8 mouse cellular contexts compared by ENCODE assay signal in genomic region chr5:129847558-129847820, GRCm38 (mm10). TPM values are rescaled to one million over a fixed set of nuclear protein-coding genes. Genes with fewer than 3 reads are reported as not detected.
DNase-seq lines count a peak whose midpoint lies in the region; ATAC-seq and TF ChIP-seq lines count a peak whose summit lies in the region.

No protein-coding gene starts in this region.

- TF ChIP-seq CTCF in kidney, postnatal 0 days (IDR thresholded peaks at IDR 0.05; ENCODE audit: low read depth) = no peak
- no peak for TF ChIP-seq CTCF in intestine, postnatal 0 days (IDR thresholded peaks at IDR 0.05; ENCODE audit: low read depth)

- WGBS in kidney, postnatal 0 days = 43% methylated on average over 8 of the region's 8 CpGs
- WGBS in embryonic facial prominence, embryonic 11.5 days = 66% methylated on average over 8 of the region's 8 CpGs
- 31% methylated on average over 8 of the region's 8 CpGs for WGBS in intestine, postnatal 0 days
- WGBS in neural tube, embryonic 13.5 days = 69% methylated on average over 8 of the region's 8 CpGs

- no peak for ATAC-seq in kidney, postnatal 0 days (replicated peaks; ENCODE audit: low FRiP score, low read depth)
- no peak for ATAC-seq in embryonic facial prominence, embryonic 11.5 days (replicated peaks; ENCODE audit: insufficient number of reproducible peaks, low FRiP score, low TSS enrichment, low read depth)
- ATAC-seq in intestine, postnatal 0 days = no peak
- no peak for ATAC-seq in neural tube, embryonic 13.5 days (ENCODE audit: low read depth)

- peak overlapping the region; percentile 71 for H3K4me2 ChIP-seq in kidney, postnatal 0 days (ENCODE audit: low read length)
- H3K4me2 ChIP-seq in embryonic facial prominence, embryonic 11.5 days (ENCODE audit: low read depth, low read length) = peak overlapping the region; percentile 56
- H3K4me2 ChIP-seq in intestine, postnatal 0 days (replicated peaks; ENCODE audit: low read depth) = peak overlapping the region; percentile 60
- H3K4me2 ChIP-seq in neural tube, embryonic 13.5 days = peak overlapping the region; percentile 65

- no peak overlapping the region for H3K27ac ChIP-seq in kidney, postnatal 0 days
- H3K27ac ChIP-seq in embryonic facial prominence, embryonic 11.5 days (replicated peaks; ENCODE audit: low read depth, low read length) = no peak overlapping the region
- no peak overlapping the region for H3K27ac ChIP-seq in intestine, postnatal 0 days (ENCODE audit: low read depth, low read length)
- H3K27ac ChIP-seq in neural tube, embryonic 13.5 days (replicated peaks) = no peak overlapping the region

- no peaks in the 10 kb centered on the region for H3K9me3 ChIP-seq in kidney, postnatal 0 days (replicated peaks; ENCODE audit: low read length)
- no peaks in the 10 kb centered on the region for H3K9me3 ChIP-seq in embryonic facial prominence, embryonic 11.5 days (replicated peaks; ENCODE audit: control insufficient read depth, low read length)
- H3K9me3 ChIP-seq in intestine, postnatal 0 days (ENCODE audit: control insufficient read depth) = no peaks in the 10 kb centered on the region
- H3K9me3 ChIP-seq in neural tube, embryonic 13.5 days = no peaks in the 10 kb centered on the region

- no peak for DNase-seq in kidney, postnatal 0 days (ENCODE audit: low spot score)
- DNase-seq in kidney, adult 9 months = no peak
- DNase-seq in embryonic facial prominence, embryonic 11.5 days (ENCODE audit: low spot score) = no peak
- no peak for DNase-seq in Muller cell, postnatal 12 days (ENCODE audit: inconsistent ontology term)
- no peak for DNase-seq in gastrocnemius, adult 18-20 months (ENCODE audit: low spot score)
- no peak for DNase-seq in layer of hippocampus, postnatal 14 days (ENCODE audit: low spot score in 2 of 2)

- H3K4me3 ChIP-seq in kidney, postnatal 0 days (replicated peaks; ENCODE audit: low read depth, low read length) = peak overlapping the region; percentile 67
- H3K4me3 ChIP-seq in embryonic facial prominence, embryonic 11.5 days (ENCODE audit: low read depth, low read length) = peak overlapping the region; percentile 66
- H3K4me3 ChIP-seq in intestine, postnatal 0 days (ENCODE audit: low read depth, low read length) = peak overlapping the region; percentile 62
- peak overlapping the region; percentile 72 for H3K4me3 ChIP-seq in neural tube, embryonic 13.5 days

- peaks cover 18% of the 10 kb centered on the region for H3K36me3 ChIP-seq in kidney, postnatal 0 days (ENCODE audit: insufficient read depth, low read length)
- H3K36me3 ChIP-seq in embryonic facial prominence, embryonic 11.5 days (replicated peaks; ENCODE audit: control insufficient read depth, insufficient read depth, low read depth, low read length) = peaks cover 5% of the 10 kb centered on the region
- peaks cover 20% of the 10 kb centered on the region for H3K36me3 ChIP-seq in intestine, postnatal 0 days (ENCODE audit: control insufficient read depth, insufficient read depth)
- H3K36me3 ChIP-seq in neural tube, embryonic 13.5 days = peaks cover 25% of the 10 kb centered on the region

- H3K9ac ChIP-seq in kidney, postnatal 0 days (ENCODE audit: low read depth, low read length) = peak overlapping the region; percentile 71
- H3K9ac ChIP-seq in embryonic facial prominence, embryonic 11.5 days (replicated peaks; ENCODE audit: low read length) = peak overlapping the region; percentile 84; the same call in 1 of the 2 replicates
- H3K9ac ChIP-seq in intestine, postnatal 0 days (ENCODE audit: low read depth, low read length) = peak overlapping the region; percentile 51
- H3K9ac ChIP-seq in neural tube, embryonic 13.5 days = peak overlapping the region; percentile 84

- H3K4me1 ChIP-seq in kidney, postnatal 0 days (replicated peaks; ENCODE audit: insufficient read depth, low read length) = 0 out of 2 replicates have a peak, but pooled peaks cover 4% of the 10 kb centered on the region
- no peaks in the 10 kb centered on the region for H3K4me1 ChIP-seq in embryonic facial prominence, embryonic 11.5 days (ENCODE audit: control insufficient read depth, insufficient read depth, low read length)
- H3K4me1 ChIP-seq in intestine, postnatal 0 days (replicated peaks; ENCODE audit: control insufficient read depth, insufficient read depth, low read length) = no peaks in the 10 kb centered on the region
- peaks cover 22% of the 10 kb centered on the region for H3K4me1 ChIP-seq in neural tube, embryonic 13.5 days (replicated peaks)

- H3K27me3 ChIP-seq in kidney, postnatal 0 days (ENCODE audit: insufficient read depth, low read length) = no peaks in the 10 kb centered on the region
- H3K27me3 ChIP-seq in embryonic facial prominence, embryonic 11.5 days (ENCODE audit: control insufficient read depth, insufficient read depth, low read length) = no peaks in the 10 kb centered on the region
- H3K27me3 ChIP-seq in intestine, postnatal 0 days (replicated peaks; ENCODE audit: control insufficient read depth, insufficient read depth, low read length) = no peaks in the 10 kb centered on the region
- no peaks in the 10 kb centered on the region for H3K27me3 ChIP-seq in neural tube, embryonic 13.5 days

RNA-seq across cellular contexts. Expression of gene Sumf2, which starts 0.7 kb away (rescaled TPM):
- 52.1 and 55.5 TPM in 2 replicates for polyA plus RNA-seq in kidney, postnatal 0 days (2015; fragmentation: Nextera tagmentation; extraction: Ambion mirVana)
- polyA plus RNA-seq in embryonic facial prominence, embryonic 11.5 days (2014; fragmentation: Nextera tagmentation; extraction: Ambion mirVana) = 58.3 and 64.4 TPM in 2 replicates
- 14.6 and 15.1 TPM in 2 replicates for polyA plus RNA-seq in intestine, postnatal 0 days (2015; fragmentation: Nextera tagmentation; extraction: Ambion mirVana)
- 37.9 and 45.8 TPM in 2 replicates for polyA plus RNA-seq in neural tube, embryonic 13.5 days (2015; fragmentation: Nextera tagmentation; extraction: Ambion mirVana)
- 10 to 100 TPM in 1 of 2 experiments, 1 to 10 TPM in 1; 5.8 to 10.1 TPM for total RNA-seq in gastrocnemius, adult 18-20 months (2021)
- total RNA-seq in layer of hippocampus, postnatal 14 days (2021) = 10 to 100 TPM; 18.8 to 19.3 TPM

RNA-seq across cellular contexts. Expression of gene Chchd2, which starts 39.8 kb away (rescaled TPM):
- 1,323 and 1,401 TPM in 2 replicates for polyA plus RNA-seq in kidney, postnatal 0 days (2015; fragmentation: Nextera tagmentation; extraction: Ambion mirVana)
- 1,023 and 1,076 TPM in 2 replicates for polyA plus RNA-seq in embryonic facial prominence, embryonic 11.5 days (2014; fragmentation: Nextera tagmentation; extraction: Ambion mirVana)
- polyA plus RNA-seq in intestine, postnatal 0 days (2015; fragmentation: Nextera tagmentation; extraction: Ambion mirVana) = 1,534 and 1,607 TPM in 2 replicates
- 916 and 967 TPM in 2 replicates for polyA plus RNA-seq in neural tube, embryonic 13.5 days (2015; fragmentation: Nextera tagmentation; extraction: Ambion mirVana)
- total RNA-seq in gastrocnemius, adult 18-20 months (2021) = 100 to 1,000 TPM; 609 to 675 TPM
- 100 to 1,000 TPM; 412 to 435 TPM for total RNA-seq in layer of hippocampus, postnatal 14 days (2021)

RNA-seq across cellular contexts. Expression of gene Zbed5, which starts 48.0 kb away (rescaled TPM):
- 6.1 and 6.6 TPM in 2 replicates for polyA plus RNA-seq in kidney, postnatal 0 days (2015; fragmentation: Nextera tagmentation; extraction: Ambion mirVana)
- 11.7 and 12.0 TPM in 2 replicates for polyA plus RNA-seq in embryonic facial prominence, embryonic 11.5 days (2014; fragmentation: Nextera tagmentation; extraction: Ambion mirVana)
- 1.8 and 2.4 TPM in 2 replicates for polyA plus RNA-seq in intestine, postnatal 0 days (2015; fragmentation: Nextera tagmentation; extraction: Ambion mirVana)
- polyA plus RNA-seq in neural tube, embryonic 13.5 days (2015; fragmentation: Nextera tagmentation; extraction: Ambion mirVana) = 12.9 and 13.3 TPM in 2 replicates
- total RNA-seq in gastrocnemius, adult 18-20 months (2021) = under 1 TPM; 0.32 to 0.64 TPM
- 1 to 10 TPM; 4.2 to 4.6 TPM for total RNA-seq in layer of hippocampus, postnatal 14 days (2021)

RNA-seq across cellular contexts. Expression of gene Phkg1, which starts 50.9 kb away (rescaled TPM):
- 0.05 and 0.10 TPM in 2 replicates for polyA plus RNA-seq in kidney, postnatal 0 days (2015; fragmentation: Nextera tagmentation; extraction: Ambion mirVana)
- 0.13 TPM in 1 of 2 replicates, not detected in the other for polyA plus RNA-seq in embryonic facial prominence, embryonic 11.5 days (2014; fragmentation: Nextera tagmentation; extraction: Ambion mirVana)
- not detected in 2 replicates for polyA plus RNA-seq in intestine, postnatal 0 days (2015; fragmentation: Nextera tagmentation; extraction: Ambion mirVana)
- polyA plus RNA-seq in neural tube, embryonic 13.5 days (2015; fragmentation: Nextera tagmentation; extraction: Ambion mirVana) = 0.32 and 0.33 TPM in 2 replicates
- 100 to 1,000 TPM; 297 to 369 TPM for total RNA-seq in gastrocnemius, adult 18-20 months (2021)
- 10 to 100 TPM; 19.7 to 20.3 TPM for total RNA-seq in layer of hippocampus, postnatal 14 days (2021)
